Mouse (Mus musculus): ENCODE results near the gene Asb1.

- TF ChIP-seq POLR2A (IDR thresholded peaks at IDR 0.05; ENCODE audit: insufficient read depth, low read depth, low read length) (no peak), CTCF (IDR thresholded peaks at IDR 0.05; ENCODE audit: insufficient read depth, low read depth, low read length) (no peak)
Measured at GRCm38 (mm10) chr1:91607141-91607540, 66.8 kb downstream of the Asb1 start.

All from olfactory bulb, adult 2 months (tissue).